Mouse (Mus musculus): Measurements from ENCODE around the gene Gimap8. TPM values are rescaled to one million over a fixed set of nuclear protein-coding genes. Genes with fewer than 3 reads are reported as not detected.

The Gimap8 gene
- polyA plus RNA-seq, 1 experiment from 2014 or later: 0.81 TPM

Other genes starting within 250 kb of the Gimap8 start
- 2.7 and 2.9 TPM in 2 replicates for gene Zfp467, start 201.4 kb upstream of the Gimap8 start, polyA plus RNA-seq (2015; fragmentation: Nextera tagmentation; extraction: Ambion mirVana)
- 0.03 TPM in 1 of 2 replicates, not detected in the other for gene Sspo, start 199.0 kb upstream of the Gimap8 start, polyA plus RNA-seq (2015; fragmentation: Nextera tagmentation; extraction: Ambion mirVana)
- 1.2 and 1.3 TPM in 2 replicates for gene Atp6v0e2, start 109.6 kb upstream of the Gimap8 start, polyA plus RNA-seq (2015; fragmentation: Nextera tagmentation; extraction: Ambion mirVana)
- 2.0 and 2.5 TPM in 2 replicates for gene Lrrc61, start 92.4 kb upstream of the Gimap8 start, polyA plus RNA-seq (2015; fragmentation: Nextera tagmentation; extraction: Ambion mirVana)
- 34.4 and 43.9 TPM in 2 replicates for gene Rarres2, start 74.4 kb upstream of the Gimap8 start, polyA plus RNA-seq (2015; fragmentation: Nextera tagmentation; extraction: Ambion mirVana)
- not detected in 2 replicates for gene Gm45021, start 57.6 kb upstream of the Gimap8 start, polyA plus RNA-seq (2015; fragmentation: Nextera tagmentation; extraction: Ambion mirVana)
- gene Repin1, start 53.4 kb upstream of the Gimap8 start, polyA plus RNA-seq (2015; fragmentation: Nextera tagmentation; extraction: Ambion mirVana): 9.9 and 12.4 TPM in 2 replicates
- gene Gm44965, start 53.3 kb upstream of the Gimap8 start, polyA plus RNA-seq (2015; fragmentation: Nextera tagmentation; extraction: Ambion mirVana): not detected in 2 replicates
- gene Zfp775, start 45.2 kb upstream of the Gimap8 start, polyA plus RNA-seq (2015; fragmentation: Nextera tagmentation; extraction: Ambion mirVana): 1.7 and 1.9 TPM in 2 replicates
- 0.18 and 0.24 TPM in 2 replicates for gene AI854703, start 20.5 kb upstream of the Gimap8 start, polyA plus RNA-seq (2015; fragmentation: Nextera tagmentation; extraction: Ambion mirVana)
- 7.5 and 9.5 TPM in 2 replicates for gene Gimap9, start 28.9 kb downstream of the Gimap8 start, polyA plus RNA-seq (2015; fragmentation: Nextera tagmentation; extraction: Ambion mirVana)
- gene Gimap4, start 37.3 kb downstream of the Gimap8 start, polyA plus RNA-seq (2015; fragmentation: Nextera tagmentation; extraction: Ambion mirVana): 10.3 and 10.8 TPM in 2 replicates
- gene Gimap6, start 61.0 kb downstream of the Gimap8 start, polyA plus RNA-seq (2015; fragmentation: Nextera tagmentation; extraction: Ambion mirVana): 7.9 and 9.0 TPM in 2 replicates
- 0.97 TPM in 1 of 2 replicates, not detected in the other for gene Gm28053, start 71.4 kb downstream of the Gimap8 start, polyA plus RNA-seq (2015; fragmentation: Nextera tagmentation; extraction: Ambion mirVana)
- 0.07 TPM in 1 of 2 replicates, not detected in the other for gene Gimap7, start 71.4 kb downstream of the Gimap8 start, polyA plus RNA-seq (2015; fragmentation: Nextera tagmentation; extraction: Ambion mirVana)
- gene Gimap1, start 91.8 kb downstream of the Gimap8 start, polyA plus RNA-seq (2015; fragmentation: Nextera tagmentation; extraction: Ambion mirVana): 5.4 and 6.8 TPM in 2 replicates
- 2.7 and 3.1 TPM in 2 replicates for gene Gimap5, start 99.0 kb downstream of the Gimap8 start, polyA plus RNA-seq (2015; fragmentation: Nextera tagmentation; extraction: Ambion mirVana)
- 0.05 and 0.30 TPM in 2 replicates for gene Gimap3, start 123.6 kb downstream of the Gimap8 start, polyA plus RNA-seq (2015; fragmentation: Nextera tagmentation; extraction: Ambion mirVana)
- gene Tmem176a, start 193.7 kb downstream of the Gimap8 start, polyA plus RNA-seq (2015; fragmentation: Nextera tagmentation; extraction: Ambion mirVana): 119 and 143 TPM in 2 replicates
- 182 and 213 TPM in 2 replicates for gene Tmem176b, start 194.3 kb downstream of the Gimap8 start, polyA plus RNA-seq (2015; fragmentation: Nextera tagmentation; extraction: Ambion mirVana)
- not detected in 2 replicates for gene Aoc1, start 225.7 kb downstream of the Gimap8 start, polyA plus RNA-seq (2015; fragmentation: Nextera tagmentation; extraction: Ambion mirVana)